Comparison of ENCODE assay signal across 25 mouse cellular contexts in genomic region chr14:79489150-79489549, GRCm38 (mm10). TPM values are rescaled to one million over a fixed set of nuclear protein-coding genes. Genes with fewer than 3 reads are reported as not detected.
A peak's percentile ranks its signal among the peaks of the same experiment; 100 is the strongest.
DNase-seq lines count a peak whose midpoint lies in the region; ATAC-seq and TF ChIP-seq lines count a peak whose summit lies in the region.
"Had no signal": no experiment of that assay in that cellular context is flagged by ENCODE, and none has a peak within 500 bp of the region (broad histone marks: within the 10 kb centered on the region; RNA-seq: fewer than 3 reads in every experiment).

No protein-coding gene starts in this region.

- H3K36me3 ChIP-seq in kidney, adult 2 months (ENCODE audit: control insufficient read depth, insufficient read depth, low read length), result no peaks in the 10 kb centered on the region; the same call in 1 of the 2 replicates
- peaks cover 22% of the 10 kb centered on the region for H3K36me3 ChIP-seq in liver, embryonic 13.5 days
- no peaks in the 10 kb centered on the region for H3K36me3 ChIP-seq in midbrain, postnatal 0 days (ENCODE audit: insufficient read depth, low read length)
- H3K36me3 ChIP-seq: midbrain, embryonic 13.5 days had no signal

- ATAC-seq in liver, embryonic 13.5 days (ENCODE audit: low read depth), result no peak
- no peak for ATAC-seq in midbrain, postnatal 0 days (ENCODE audit: low FRiP score)
- ATAC-seq: forebrain, embryonic 14.5 days; hindbrain, embryonic 16.5 days; midbrain, embryonic 13.5 days had no signal

- H3K9ac ChIP-seq in liver, embryonic 13.5 days, result no peak overlapping the region
- H3K9ac ChIP-seq in midbrain, postnatal 0 days (replicated peaks; ENCODE audit: low read length, poor library complexity, severe bottlenecking), result no peak overlapping the region
- H3K9ac ChIP-seq: embryonic facial prominence, embryonic 12.5 days; limb, embryonic 13.5 days; liver, embryonic 15.5 days; lung, embryonic 14.5 days; midbrain, embryonic 13.5 days had no signal

- no peak for DNase-seq in gastrocnemius, adult 2 months
- DNase-seq in gastrocnemius, postnatal 4 days (ENCODE audit: low spot score in 2 of 2), result no peak
- peak; percentile 69 for DNase-seq in kidney, adult 2 months
- DNase-seq in kidney, adult 18-20 months, result no peak
- no peak for DNase-seq in liver, embryonic 13.5 days
- no peak for DNase-seq in liver
- DNase-seq in kidney, postnatal 14 days, result peak; percentile 36
- DNase-seq in midbrain, postnatal 0 days (ENCODE audit: low spot score), result no peak
- DNase-seq: adrenal gland, adult 8-10 months; embryo, embryonic 11 days; lung, embryonic 14.5 days; right cerebral cortex, postnatal 25 days; thymus, adult 2 months; thymus, postnatal 36 days had no signal

- peak overlapping the region; percentile 79 for H3K4me3 ChIP-seq in gastrocnemius, adult 2 months
- H3K4me3 ChIP-seq in kidney, adult 2 months (ENCODE audit: insufficient read depth, low read depth, low read length), result no peak overlapping the region
- H3K4me3 ChIP-seq in liver, embryonic 13.5 days (replicated peaks), result no peak overlapping the region
- no peak overlapping the region for H3K4me3 ChIP-seq in midbrain, postnatal 0 days (ENCODE audit: low read depth, low read length)
- H3K4me3 ChIP-seq: embryonic facial prominence, embryonic 12.5 days; left cerebral cortex, adult 2 months; limb, embryonic 13.5 days; liver, embryonic 15.5 days; midbrain, embryonic 13.5 days had no signal

- H3K27me3 ChIP-seq in kidney, adult 2 months (replicated peaks; ENCODE audit: control insufficient read depth, insufficient read depth, low read length), result no peaks in the 10 kb centered on the region
- H3K27me3 ChIP-seq in liver, embryonic 13.5 days, result no peaks in the 10 kb centered on the region
- no peaks in the 10 kb centered on the region for H3K27me3 ChIP-seq in midbrain, postnatal 0 days (ENCODE audit: insufficient read depth, low read length)
- H3K27me3 ChIP-seq: embryonic facial prominence, embryonic 12.5 days; limb, embryonic 13.5 days; liver, embryonic 15.5 days had no signal

- TF ChIP-seq POLR2A in kidney, adult 2 months (IDR thresholded peaks at IDR 0.05; ENCODE audit: low read depth, low read length), result no peak

- intact Hi-C loops in gastrocnemius, adult 2 months (cut with DNase I), result loop anchor here (5.0 kb wide), 1 partner anchor 73 kb away; no protein-coding TSS in a partner anchor

- H3K4me2 ChIP-seq in liver, embryonic 13.5 days, result no peak overlapping the region
- H3K4me2 ChIP-seq in midbrain, postnatal 0 days (ENCODE audit: low read depth, low read length, poor library complexity, severe bottlenecking), result no peak overlapping the region
- H3K4me2 ChIP-seq: embryonic facial prominence, embryonic 12.5 days; limb, embryonic 13.5 days; liver, embryonic 15.5 days; lung, embryonic 14.5 days; midbrain, embryonic 13.5 days had no signal

- WGBS in kidney, adult 2 months, result 36% methylated on average over 12 of the region's 12 CpGs
- 73% methylated on average over 12 of the region's 12 CpGs for WGBS in liver, embryonic 13.5 days (ENCODE audit: insufficient replicate concordance)
- WGBS in midbrain, postnatal 0 days, result 86% methylated on average over 12 of the region's 12 CpGs

- H3K27ac ChIP-seq in gastrocnemius, adult 2 months, result peak overlapping the region; percentile 93
- H3K27ac ChIP-seq in kidney, adult 2 months (ENCODE audit: insufficient read depth, low read depth, low read length), result peak overlapping the region; percentile 70
- H3K27ac ChIP-seq in liver, embryonic 13.5 days, result peak overlapping the region; percentile 27; the same call in 1 of the 2 replicates
- no peak overlapping the region for H3K27ac ChIP-seq in midbrain, postnatal 0 days (ENCODE audit: low read depth, low read length)
- H3K27ac ChIP-seq: embryonic facial prominence, embryonic 12.5 days; left cerebral cortex, adult 2 months; limb, embryonic 13.5 days; liver, embryonic 15.5 days; macrophage; midbrain, embryonic 13.5 days had no signal

- H3K9me3 ChIP-seq in liver, embryonic 13.5 days (replicated peaks), result no peaks in the 10 kb centered on the region
- H3K9me3 ChIP-seq in midbrain, postnatal 0 days (ENCODE audit: low read length), result no peaks in the 10 kb centered on the region
- H3K9me3 ChIP-seq: embryonic facial prominence, embryonic 12.5 days; G1E; limb, embryonic 13.5 days; liver, embryonic 15.5 days; midbrain, embryonic 13.5 days had no signal

- peaks cover 36% of the 10 kb centered on the region for H3K4me1 ChIP-seq in kidney, adult 2 months (ENCODE audit: control insufficient read depth, insufficient read depth, low read length)
- peaks cover 53% of the 10 kb centered on the region for H3K4me1 ChIP-seq in liver, embryonic 13.5 days (replicated peaks)
- no peaks in the 10 kb centered on the region for H3K4me1 ChIP-seq in midbrain, postnatal 0 days (ENCODE audit: insufficient read depth, low read length)

- no peak for TF ChIP-seq CTCF in gastrocnemius, adult 2 months (IDR thresholded peaks at IDR 0.05)
- no peak for TF ChIP-seq CTCF in kidney, adult 2 months (conservative IDR thresholded peaks at IDR 0.05; ENCODE audit: insufficient read depth, insufficient read length, low read depth, low read length)
- TF ChIP-seq CTCF in midbrain, postnatal 0 days (IDR thresholded peaks at IDR 0.05), result no peak

RNA-seq across cellular contexts. Expression of gene Wbp4, which starts 7.8 kb away (rescaled TPM):
- 10 to 100 TPM; 19.3 to 25.7 TPM for total RNA-seq in gastrocnemius, adult 2 months (2021)
- 10 to 100 TPM; 33.3 to 34.6 TPM for total RNA-seq in gastrocnemius, postnatal 4 days (2021)
- 4.7 and 5.0 TPM in 2 replicates for polyA plus RNA-seq in kidney, adult 2 months (2012; rRNA removed)
- 17.6 and 20.6 TPM in 2 replicates for polyA plus RNA-seq in liver, embryonic 13.5 days (2015; fragmentation: Nextera tagmentation; extraction: Ambion mirVana)
- 30.5 and 38.1 TPM in 2 replicates for total RNA-seq in midbrain, postnatal 0 days (2014; rRNA removed)
- polyA plus RNA-seq in midbrain, postnatal 0 days (2015; fragmentation: Nextera tagmentation; extraction: Ambion mirVana), result 51.6 and 54.2 TPM in 2 replicates

RNA-seq across cellular contexts. Expression of gene Elf1, which starts 8.2 kb away (rescaled TPM):
- 1 to 10 TPM; 4.6 to 6.0 TPM for total RNA-seq in gastrocnemius, adult 2 months (2021)
- total RNA-seq in gastrocnemius, postnatal 4 days (2021), result 10 to 100 TPM; 11.5 to 13.0 TPM
- polyA plus RNA-seq in kidney, adult 2 months (2012; rRNA removed), result 15.3 and 15.4 TPM in 2 replicates
- polyA plus RNA-seq in liver, embryonic 13.5 days (2015; fragmentation: Nextera tagmentation; extraction: Ambion mirVana), result 11.9 and 13.8 TPM in 2 replicates
- 7.2 TPM in 2 replicates for total RNA-seq in midbrain, postnatal 0 days (2014; rRNA removed)
- polyA plus RNA-seq in midbrain, postnatal 0 days (2015; fragmentation: Nextera tagmentation; extraction: Ambion mirVana), result 2.1 and 2.2 TPM in 2 replicates

RNA-seq across cellular contexts. Expression of gene Kbtbd6, which starts 37.5 kb away (rescaled TPM):
- total RNA-seq in gastrocnemius, adult 2 months (2021), result under 1 TPM in 1 of 2 experiments, not detected in 1; 0.20 TPM
- total RNA-seq in gastrocnemius, postnatal 4 days (2021), result under 1 TPM; 0.69 to 0.83 TPM
- polyA plus RNA-seq in kidney, adult 2 months (2012; rRNA removed), result 0.14 and 0.15 TPM in 2 replicates
- 2.6 and 3.0 TPM in 2 replicates for polyA plus RNA-seq in liver, embryonic 13.5 days (2015; fragmentation: Nextera tagmentation; extraction: Ambion mirVana)
- total RNA-seq in midbrain, postnatal 0 days (2014; rRNA removed), result 2.6 and 4.2 TPM in 2 replicates
- 0.83 and 0.96 TPM in 2 replicates for polyA plus RNA-seq in midbrain, postnatal 0 days (2015; fragmentation: Nextera tagmentation; extraction: Ambion mirVana)
- total RNA-seq: gastrocnemius, postnatal 25 days; monocyte, adult 5-6 weeks had no signal

Comparison
In these comparisons a context has a peak if more than half of its experiments do, and no peak if none do; other contexts are left out.
1. DNase-seq: peak in kidney, adult 2 months (single experiment) and kidney, postnatal 14 days (single experiment); none in gastrocnemius, adult 2 months (single experiment), gastrocnemius, postnatal 4 days (0 of 2), kidney, adult 18-20 months (single experiment), liver, embryonic 13.5 days (single experiment), liver (single experiment) and midbrain, postnatal 0 days (single experiment).